Mouse (Mus musculus): ENCODE results near the gene Slc2a3. TPM values are rescaled to one million over a fixed set of nuclear protein-coding genes. Genes with fewer than 3 reads are reported as not detected.
"Not testable (repeated sequence)": the region's sequence is repeated elsewhere in the genome, so short reads cannot be mapped to it uniquely, and the experiment has no call there.

Gene Slc2a3
- total RNA-seq, 2 experiments from 2014 or later: 17.4 to 17.8 TPM

GRCm38 (mm10) chr6:122711455-122711854 is 90.0 kb downstream of the Slc2a3 start:
- DNase-seq (ENCODE audit: low spot score in 2 of 2): no peak

DNA sequence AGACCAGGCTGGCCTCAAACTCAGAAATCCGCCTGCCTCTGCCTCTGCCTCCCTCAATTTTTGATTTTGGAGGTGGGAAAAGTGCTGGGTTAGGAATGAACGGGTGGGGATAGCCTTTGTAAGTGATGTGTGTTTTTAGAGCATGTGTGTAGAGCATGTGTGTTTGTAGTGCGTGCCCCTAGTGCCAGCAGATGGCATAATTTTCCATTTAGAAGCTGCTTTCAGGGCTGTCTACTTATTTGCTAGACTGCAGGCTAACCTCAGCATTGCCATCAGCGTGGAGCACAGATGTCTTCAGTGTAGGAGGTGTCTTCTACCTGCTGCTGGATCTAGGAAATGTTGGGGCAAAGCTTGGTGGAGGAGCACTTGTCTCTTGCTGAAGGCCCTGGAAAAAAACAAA is 92.6 kb downstream of the Slc2a3 start:
- DNase-seq (ENCODE audit: low spot score in 2 of 2): no peak

- no peak for DNase-seq (ENCODE audit: low spot score in 2 of 2)
Measured at GRCm38 (mm10) chr6:122707036-122707800, 94.2 kb downstream of the Slc2a3 start, which contains the start of gene Nanog. TSS of gene Nanog (plus strand) at chr6:122707489.

GRCm38 (mm10) chr6:122706337-122706840 is 95.1 kb downstream of the Slc2a3 start:
- no peak for DNase-seq (ENCODE audit: low spot score in 2 of 2)

GRCm38 (mm10) chr6:122703706-122704105 is 97.7 kb downstream of the Slc2a3 start:
- no peak for DNase-seq (ENCODE audit: low spot score in 2 of 2)

DNA sequence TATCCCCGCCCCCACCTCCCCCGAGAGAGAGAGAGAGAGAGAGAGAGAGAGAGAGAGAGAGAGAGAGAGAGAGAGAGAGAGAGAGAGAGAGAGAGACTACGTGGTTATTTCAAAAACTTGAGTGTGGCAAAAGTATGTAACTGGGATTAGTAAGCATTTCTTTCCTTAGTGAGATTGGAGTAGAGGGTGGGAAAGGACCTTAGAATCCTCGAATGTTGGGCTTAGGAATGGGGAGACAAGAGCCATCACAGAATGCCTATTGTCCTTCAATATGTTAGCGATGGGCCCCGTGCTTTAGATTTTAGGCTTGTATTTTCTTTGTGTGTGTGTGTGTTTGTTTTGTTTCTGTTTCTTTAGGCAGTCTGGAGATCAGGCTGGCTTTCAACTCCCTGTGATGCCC is 98.2 kb downstream of the Slc2a3 start:
- DNase-seq (ENCODE audit: low spot score in 2 of 2): no peak

DNA sequence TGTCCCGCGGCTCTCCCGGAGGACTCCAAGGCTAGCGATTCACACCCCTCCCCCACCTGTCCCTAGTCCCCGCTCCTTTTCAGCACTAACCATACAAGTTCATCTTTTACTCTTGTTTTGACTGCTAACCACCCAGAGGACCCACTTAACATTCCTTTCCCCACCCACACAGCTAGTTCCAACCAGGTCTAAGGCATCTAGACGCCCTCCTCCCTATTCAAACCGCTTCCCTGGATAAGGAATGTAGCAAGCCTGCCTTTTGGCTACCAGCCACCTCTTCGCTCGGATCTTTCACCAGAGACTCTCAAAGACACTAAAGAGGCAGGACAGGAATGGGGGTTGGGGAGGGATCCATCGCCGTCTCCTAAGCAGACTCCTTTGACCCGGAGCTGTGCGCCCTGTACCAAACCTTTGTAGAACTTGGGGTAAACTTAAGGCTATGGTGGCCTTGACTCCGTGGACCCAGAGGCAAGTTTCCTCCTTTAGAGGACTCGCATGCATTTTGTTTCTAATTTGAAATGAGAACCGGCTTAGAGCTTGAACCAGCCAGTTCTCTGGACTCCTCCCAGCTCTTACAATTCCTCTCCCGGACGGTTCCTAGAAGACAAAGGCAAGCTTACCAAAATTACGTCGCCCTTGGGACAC is 98.8 kb downstream of the Slc2a3 start:
- DNase-seq (ENCODE audit: low spot score in 2 of 2): no peak

GRCm38 (mm10) chr6:122701816-122702215 is 99.6 kb downstream of the Slc2a3 start:
- no peak for DNase-seq (ENCODE audit: low spot score in 2 of 2)

- DNase-seq (ENCODE audit: low spot score in 2 of 2): not testable (repeated sequence)
Measured at GRCm38 (mm10) chr6:122699628-122700027, 101.8 kb downstream of the Slc2a3 start.

DNA sequence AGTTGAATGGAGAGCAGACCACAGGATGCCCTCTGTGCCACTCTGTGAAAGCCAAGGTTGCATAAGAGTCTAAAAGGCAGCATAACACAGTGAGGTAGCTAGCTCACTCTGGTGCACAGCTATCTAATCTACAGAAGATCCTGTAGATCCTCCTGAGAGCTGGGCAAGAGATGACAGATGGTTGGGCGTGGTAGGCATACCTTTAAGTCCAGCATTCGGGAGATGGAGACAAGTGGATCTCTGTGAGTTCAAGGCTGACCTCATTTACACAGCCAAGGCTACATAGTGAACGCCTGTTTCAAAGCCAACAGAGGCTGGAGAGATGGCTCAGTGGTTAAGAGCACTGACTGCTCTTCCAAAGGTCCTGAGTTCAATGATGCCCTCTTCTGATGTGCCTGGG is 106.0 kb downstream of the Slc2a3 start:
- DNase-seq (ENCODE audit: low spot score in 2 of 2): no peak

GRCm38 (mm10) chr6:122690082-122690481 is 111.4 kb downstream of the Slc2a3 start:
- no peak for DNase-seq (ENCODE audit: low spot score in 2 of 2)

- DNase-seq (ENCODE audit: low spot score in 2 of 2): no peak
Measured at GRCm38 (mm10) chr6:122689411-122690055, 111.9 kb downstream of the Slc2a3 start.

DNA sequence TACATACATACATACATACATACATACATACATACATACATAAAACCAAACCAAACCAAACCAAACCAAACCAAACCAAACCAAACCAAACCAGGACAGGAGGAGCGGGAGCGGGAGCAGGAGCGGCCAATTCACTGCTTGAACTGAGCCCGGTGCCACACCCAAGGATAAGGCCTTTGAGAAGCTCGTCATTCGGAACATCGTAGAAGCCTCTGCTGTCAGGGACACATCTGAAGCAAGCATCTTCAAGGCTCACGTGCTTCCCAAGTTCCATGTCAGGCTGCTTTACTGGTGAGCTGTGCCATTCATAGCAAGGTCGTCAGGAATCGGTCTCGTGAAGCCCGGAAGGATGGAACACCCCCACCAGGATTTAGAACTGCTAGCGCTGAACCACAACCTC is 114.7 kb downstream of the Slc2a3 start:
- DNase-seq (ENCODE audit: low spot score in 2 of 2): no peak

- DNase-seq (ENCODE audit: low spot score in 2 of 2): no peak
Measured at GRCm38 (mm10) chr6:122682646-122683045, 118.8 kb downstream of the Slc2a3 start.

Small RNAs within 50 kb of the gene (microRNA-seq; reads per million reads assigned to microRNA genes)
- gene Mir7231: not detected

Other genes starting within 250 kb of the Slc2a3 start
- gene Aicda, start 247.8 kb downstream of the Slc2a3 start, total RNA-seq (2021): not detected
- gene Apobec1, start 199.2 kb downstream of the Slc2a3 start, total RNA-seq (2021): 10 to 100 TPM; 10.1 to 13.1 TPM
- not detected for gene Gdf3, start 191.6 kb downstream of the Slc2a3 start, total RNA-seq (2021)
- gene Dppa3, start 175.2 kb downstream of the Slc2a3 start, total RNA-seq (2021): not detected
- not detected for gene Nanog, start 94.2 kb downstream of the Slc2a3 start, total RNA-seq (2021)
- gene Foxj2, start 18.3 kb upstream of the Slc2a3 start, total RNA-seq (2021): 10 to 100 TPM; 21.3 to 22.1 TPM
- gene C3ar1, start 54.5 kb upstream of the Slc2a3 start, total RNA-seq (2021): 1 to 10 TPM; 2.6 to 3.2 TPM
- gene Necap1, start 72.8 kb upstream of the Slc2a3 start, total RNA-seq (2021): 10 to 100 TPM; 46.4 to 51.4 TPM
- 1 to 10 TPM; 4.2 to 5.2 TPM for gene Clec4a1, start 120.2 kb upstream of the Slc2a3 start, total RNA-seq (2021)
- gene Clec4a3, start 150.9 kb upstream of the Slc2a3 start, total RNA-seq (2021): 1 to 10 TPM; 4.2 to 4.3 TPM
- gene Clec4a4, start 188.7 kb upstream of the Slc2a3 start, total RNA-seq (2021): not detected
- not detected for gene Clec4b1, start 248.3 kb upstream of the Slc2a3 start, total RNA-seq (2021)